Mouse (Mus musculus): ENCODE data around the gene Nradd. TPM values are rescaled to one million over a fixed set of nuclear protein-coding genes. Genes with fewer than 3 reads are reported as not detected.

The Nradd gene
- polyA plus RNA-seq, 1 experiment from 2014 or later, result 25.5 TPM

DNA sequence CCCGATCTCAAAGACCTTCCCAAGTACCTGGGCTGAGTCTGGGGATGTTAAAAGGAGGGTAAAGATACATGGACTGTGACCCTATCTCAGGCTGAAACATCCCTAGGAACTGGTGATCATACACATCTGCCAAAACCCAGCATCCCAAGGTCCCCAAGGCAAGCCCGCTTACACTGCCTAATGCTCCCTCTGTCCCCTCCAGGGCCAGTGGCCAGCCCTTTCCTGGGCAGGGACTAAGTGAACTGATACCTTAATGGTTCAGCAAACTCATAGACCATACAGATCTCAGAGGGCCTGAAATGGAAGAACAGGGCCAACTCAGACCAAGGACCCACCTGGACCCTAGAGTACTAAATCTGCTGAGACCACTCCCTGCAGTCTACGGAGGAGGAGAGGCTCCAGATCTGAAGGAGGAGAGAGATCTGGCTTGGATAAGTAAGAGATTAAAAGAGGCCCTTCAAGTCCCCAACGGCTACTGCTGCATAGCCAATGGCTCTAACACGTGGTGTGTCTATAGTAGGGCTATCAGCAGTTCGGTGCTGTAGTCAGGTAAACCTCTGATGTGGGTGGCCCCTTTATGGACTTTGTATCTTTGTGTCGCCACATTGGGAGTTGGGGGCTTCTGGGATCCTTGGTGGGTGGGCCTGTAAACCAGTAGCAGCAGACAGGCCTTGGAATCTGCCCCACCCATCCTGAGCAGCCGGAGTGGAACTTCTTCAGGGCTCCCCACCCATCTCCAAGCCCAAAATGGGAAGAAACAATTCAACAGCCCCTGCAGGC is 646 bp downstream of the Nradd start:
- Histone ChIP-seq H3K36me3 (ENCODE audit: control insufficient read depth, insufficient read depth, low read length) (peaks cover 22% of the 10 kb centered on the region), H3K27ac (ENCODE audit: low read length) (peak overlapping the region; percentile 84), H3K9me3 (replicated peaks; ENCODE audit: control insufficient read depth, low read length, poor library complexity, severe bottlenecking) (no peaks in the 10 kb centered on the region), H3K4me1 (ENCODE audit: control insufficient read depth, insufficient read depth, low read length) (peaks cover 16% of the 10 kb centered on the region; the same call in 1 of the 2 replicates), H3K4me2 (ENCODE audit: low read length) (peak overlapping the region; percentile 98), H3K27me3 (ENCODE audit: control insufficient read depth, insufficient read depth, low read depth, low read length) (no peaks in the 10 kb centered on the region), H3K4me3 (ENCODE audit: low read depth, low read length) (peak overlapping the region; percentile 50), H3K9ac (ENCODE audit: low read depth, low read length) (peak overlapping the region; percentile 76)
- ATAC-seq, result no peak
- 41% methylated on average over 8 of the region's 8 CpGs for WGBS

GRCm38 (mm10) chr9:110622621-110623219 is 1.5 kb downstream of the Nradd start:
- Histone ChIP-seq H3K4me2 (ENCODE audit: low read length) (no peak overlapping the region), H3K27ac (ENCODE audit: low read length) (no peak overlapping the region), H3K4me3 (ENCODE audit: low read depth, low read length) (no peak overlapping the region), H3K9ac (ENCODE audit: low read depth, low read length) (no peak overlapping the region), H3K9me3 (replicated peaks; ENCODE audit: control insufficient read depth, low read length, poor library complexity, severe bottlenecking) (no peaks in the 10 kb centered on the region), H3K36me3 (ENCODE audit: control insufficient read depth, insufficient read depth, low read length) (peaks cover 24% of the 10 kb centered on the region), H3K27me3 (ENCODE audit: control insufficient read depth, insufficient read depth, low read depth, low read length) (no peaks in the 10 kb centered on the region), H3K4me1 (ENCODE audit: control insufficient read depth, insufficient read depth, low read length) (peaks cover 16% of the 10 kb centered on the region; the same call in 1 of the 2 replicates)
- no peak for ATAC-seq
- WGBS, result 85% methylated on average over 12 of the region's 12 CpGs

GRCm38 (mm10) chr9:110620685-110621084 is 3.6 kb downstream of the Nradd start:
- peaks cover 29% of the 10 kb centered on the region for H3K36me3 ChIP-seq (ENCODE audit: control insufficient read depth, insufficient read depth, low read length)
- WGBS, result 98% methylated on average over 7 of the region's 7 CpGs
- no peak for ATAC-seq

GRCm38 (mm10) chr9:110620180-110620579 is 4.1 kb downstream of the Nradd start:
- 93% methylated on average over 7 of the region's 7 CpGs for WGBS
- Histone ChIP-seq H3K4me2 (ENCODE audit: low read length) (no peak overlapping the region), H3K4me3 (ENCODE audit: low read depth, low read length) (no peak overlapping the region), H3K9ac (ENCODE audit: low read depth, low read length) (no peak overlapping the region), H3K27me3 (ENCODE audit: control insufficient read depth, insufficient read depth, low read depth, low read length) (no peaks in the 10 kb centered on the region), H3K4me1 (ENCODE audit: control insufficient read depth, insufficient read depth, low read length) (peaks cover 12% of the 10 kb centered on the region; the same call in 1 of the 2 replicates), H3K9me3 (replicated peaks; ENCODE audit: control insufficient read depth, low read length, poor library complexity, severe bottlenecking) (no peaks in the 10 kb centered on the region), H3K36me3 (ENCODE audit: control insufficient read depth, insufficient read depth, low read length) (peaks cover 31% of the 10 kb centered on the region), H3K27ac (ENCODE audit: low read length) (no peak overlapping the region)
- ATAC-seq, result no peak

More at GRCm38 (mm10) chr9:110620685-110621084, 3.6 kb downstream of the Nradd start:
- Histone ChIP-seq H3K4me1 (ENCODE audit: control insufficient read depth, insufficient read depth, low read length) (peaks cover 16% of the 10 kb centered on the region; the same call in 1 of the 2 replicates), H3K9ac (ENCODE audit: low read depth, low read length) (no peak overlapping the region), H3K9me3 (replicated peaks; ENCODE audit: control insufficient read depth, low read length, poor library complexity, severe bottlenecking) (no peaks in the 10 kb centered on the region), H3K4me3 (ENCODE audit: low read depth, low read length) (no peak overlapping the region), H3K27me3 (ENCODE audit: control insufficient read depth, insufficient read depth, low read depth, low read length) (no peaks in the 10 kb centered on the region), H3K4me2 (ENCODE audit: low read length) (no peak overlapping the region), H3K27ac (ENCODE audit: low read length) (no peak overlapping the region)

GRCm38 (mm10) chr9:110617081-110617480 is 7.2 kb downstream of the Nradd start:
- peaks cover 34% of the 10 kb centered on the region for H3K36me3 ChIP-seq (ENCODE audit: control insufficient read depth, insufficient read depth, low read length)
- H3K9ac ChIP-seq (ENCODE audit: low read depth, low read length), result no peak overlapping the region
- no peaks in the 10 kb centered on the region for H3K4me1 ChIP-seq (ENCODE audit: control insufficient read depth, insufficient read depth, low read length)
- no peaks in the 10 kb centered on the region for H3K9me3 ChIP-seq (replicated peaks; ENCODE audit: control insufficient read depth, low read length, poor library complexity, severe bottlenecking)
- no peak overlapping the region for H3K27ac ChIP-seq (ENCODE audit: low read length)
- no peak overlapping the region for H3K4me2 ChIP-seq (ENCODE audit: low read length)
- no peak overlapping the region for H3K4me3 ChIP-seq (ENCODE audit: low read depth, low read length)
- WGBS, result 89% methylated on average over 3 of the region's 3 CpGs
- ATAC-seq, result no peak
- H3K27me3 ChIP-seq (ENCODE audit: control insufficient read depth, insufficient read depth, low read depth, low read length), result no peaks in the 10 kb centered on the region

- 85% methylated on average over 3 of the region's 3 CpGs for WGBS
Observed at GRCm38 (mm10) chr9:110611471-110611870, 12.8 kb downstream of the Nradd start.

GRCm38 (mm10) chr9:110583521-110583920 is 40.7 kb downstream of the Nradd start:
- no peaks in the 10 kb centered on the region; the same call in 1 of the 2 replicates for H3K4me1 ChIP-seq (ENCODE audit: control insufficient read depth, insufficient read depth, low read length)
- no peak overlapping the region for H3K27ac ChIP-seq (ENCODE audit: low read length)
- H3K9ac ChIP-seq (ENCODE audit: low read depth, low read length), result no peak overlapping the region
- peaks cover 6% of the 10 kb centered on the region; the same call in 1 of the 2 replicates for H3K36me3 ChIP-seq (ENCODE audit: control insufficient read depth, insufficient read depth, low read length)
- no peak overlapping the region for H3K4me2 ChIP-seq (ENCODE audit: low read length)
- H3K4me3 ChIP-seq (ENCODE audit: low read depth, low read length), result no peak overlapping the region
- no peaks in the 10 kb centered on the region for H3K9me3 ChIP-seq (replicated peaks; ENCODE audit: control insufficient read depth, low read length, poor library complexity, severe bottlenecking)
- no peaks in the 10 kb centered on the region for H3K27me3 ChIP-seq (ENCODE audit: control insufficient read depth, insufficient read depth, low read depth, low read length)
- WGBS, result 93% methylated on average over 1 of the region's 1 CpGs
- ATAC-seq, result no peak

More at GRCm38 (mm10) chr9:110611471-110611870, 12.8 kb downstream of the Nradd start:
- no peak overlapping the region for H3K27ac ChIP-seq (ENCODE audit: low read length)
- H3K4me2 ChIP-seq (ENCODE audit: low read length), result no peak overlapping the region
- no peaks in the 10 kb centered on the region for H3K27me3 ChIP-seq (ENCODE audit: control insufficient read depth, insufficient read depth, low read depth, low read length)
- no peak overlapping the region for H3K4me3 ChIP-seq (ENCODE audit: low read depth, low read length)
- H3K9ac ChIP-seq (ENCODE audit: low read depth, low read length), result no peak overlapping the region
- no peaks in the 10 kb centered on the region for H3K9me3 ChIP-seq (replicated peaks; ENCODE audit: control insufficient read depth, low read length, poor library complexity, severe bottlenecking)
- H3K4me1 ChIP-seq (ENCODE audit: control insufficient read depth, insufficient read depth, low read length), result no peaks in the 10 kb centered on the region
- H3K36me3 ChIP-seq (ENCODE audit: control insufficient read depth, insufficient read depth, low read length), result peaks cover 8% of the 10 kb centered on the region; the same call in 1 of the 2 replicates
- ATAC-seq, result no peak

DNA sequence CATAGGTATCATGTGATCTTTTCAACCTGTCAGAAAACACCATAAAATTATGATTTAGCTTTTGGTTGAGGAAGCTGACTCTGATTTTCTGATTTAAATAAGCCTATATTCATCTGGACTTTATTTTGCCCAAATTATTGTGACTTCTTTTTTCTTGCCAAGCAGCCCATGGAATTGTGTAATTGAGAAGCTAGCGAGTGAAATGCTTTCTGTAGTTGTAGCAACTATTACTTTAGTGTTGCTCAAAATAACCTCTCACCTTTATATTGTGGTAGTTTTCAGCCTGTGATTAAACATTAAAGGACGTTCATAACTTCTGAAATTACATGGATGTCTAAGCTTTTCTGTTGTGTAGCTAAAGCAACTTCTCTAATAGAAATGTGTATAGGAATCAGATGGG is 42.1 kb downstream of the Nradd start:
- H3K9me3 ChIP-seq (replicated peaks; ENCODE audit: control insufficient read depth, low read length, poor library complexity, severe bottlenecking), result no peaks in the 10 kb centered on the region
- H3K4me2 ChIP-seq (ENCODE audit: low read length), result no peak overlapping the region
- peaks cover 3% of the 10 kb centered on the region; the same call in 1 of the 2 replicates for H3K36me3 ChIP-seq (ENCODE audit: control insufficient read depth, insufficient read depth, low read length)
- no peaks in the 10 kb centered on the region; the same call in 1 of the 2 replicates for H3K4me1 ChIP-seq (ENCODE audit: control insufficient read depth, insufficient read depth, low read length)
- no peak overlapping the region for H3K4me3 ChIP-seq (ENCODE audit: low read depth, low read length)
- H3K27me3 ChIP-seq (ENCODE audit: control insufficient read depth, insufficient read depth, low read depth, low read length), result no peaks in the 10 kb centered on the region
- no peak overlapping the region for H3K27ac ChIP-seq (ENCODE audit: low read length)
- no peak for ATAC-seq
- 90% methylated on average over 2 of the region's 2 CpGs for whole genome bisulfite sequencing
- H3K9ac ChIP-seq (ENCODE audit: low read depth, low read length), result no peak overlapping the region

All from midbrain, embryonic 16.5 days (tissue).